Mouse (Mus musculus): Measurements from ENCODE around the gene Ifrd2. TPM values are rescaled to one million over a fixed set of nuclear protein-coding genes. Genes with fewer than 3 reads are reported as not detected.

Ifrd2 gene
- total and polyA plus RNA-seq, 2 experiments = 21.5 to 54.6 TPM

- DNase-seq (ENCODE audit: extremely low read depth, low read depth, low spot score) = no peak
- TF ChIP-seq CTCF (IDR thresholded peaks at IDR 0.05; ENCODE audit: low read depth, low read length) = no peak
- TF ChIP-seq POLR2A (IDR thresholded peaks at IDR 0.05; ENCODE audit: extremely low read depth, insufficient read depth, low read length) = no peak
- Histone ChIP-seq H3K27me3 (ENCODE audit: control insufficient read depth, insufficient read depth, low read length) (no peaks in the 10 kb centered on the region), H3K27ac (replicated peaks; ENCODE audit: insufficient read depth, low read depth, low read length) (no peak overlapping the region), H3K36me3 (ENCODE audit: control insufficient read depth, insufficient read depth, low read length) (no peaks in the 10 kb centered on the region), H3K4me3 (ENCODE audit: insufficient read depth, low read depth, low read length) (no peak overlapping the region), H3K9ac (ENCODE audit: low read depth, low read length) (no peak overlapping the region), H3K4me1 (ENCODE audit: control insufficient read depth, insufficient read depth, low read length) (peaks cover 12% of the 10 kb centered on the region; the same call in 1 of the 2 replicates), H3K79me2 (ENCODE audit: control insufficient read depth, insufficient read depth, low read length) (peaks cover 24% of the 10 kb centered on the region)
- 94% methylated on average over 7 of the region's 7 CpGs for WGBS
Measured at GRCm38 (mm10) chr9:107637070-107637469, 49.6 kb downstream of the Ifrd2 start.

GRCm38 (mm10) chr9:107640257-107640772 lies 52.9 kb downstream of the Ifrd2 start:
- Histone ChIP-seq H3K9ac (ENCODE audit: low read depth, low read length) (no peak overlapping the region), H3K27me3 (ENCODE audit: control insufficient read depth, insufficient read depth, low read length) (no peaks in the 10 kb centered on the region), H3K27ac (replicated peaks; ENCODE audit: insufficient read depth, low read depth, low read length) (peak overlapping the region; percentile 9), H3K36me3 (ENCODE audit: control insufficient read depth, insufficient read depth, low read length) (no peaks in the 10 kb centered on the region), H3K4me3 (ENCODE audit: insufficient read depth, low read depth, low read length) (no peak overlapping the region), H3K4me1 (ENCODE audit: control insufficient read depth, insufficient read depth, low read length) (peaks cover 7% of the 10 kb centered on the region), H3K79me2 (ENCODE audit: control insufficient read depth, insufficient read depth, low read length) (no peaks in the 10 kb centered on the region)
- no peak for TF ChIP-seq POLR2A (IDR thresholded peaks at IDR 0.05; ENCODE audit: extremely low read depth, insufficient read depth, low read length)
- no peak for TF ChIP-seq CTCF (IDR thresholded peaks at IDR 0.05; ENCODE audit: low read depth, low read length)
- 67% methylated on average over 8 of the region's 8 CpGs for WGBS
- peak; percentile 27 for DNase-seq (ENCODE audit: extremely low read depth, low read depth, low spot score)

DNA sequence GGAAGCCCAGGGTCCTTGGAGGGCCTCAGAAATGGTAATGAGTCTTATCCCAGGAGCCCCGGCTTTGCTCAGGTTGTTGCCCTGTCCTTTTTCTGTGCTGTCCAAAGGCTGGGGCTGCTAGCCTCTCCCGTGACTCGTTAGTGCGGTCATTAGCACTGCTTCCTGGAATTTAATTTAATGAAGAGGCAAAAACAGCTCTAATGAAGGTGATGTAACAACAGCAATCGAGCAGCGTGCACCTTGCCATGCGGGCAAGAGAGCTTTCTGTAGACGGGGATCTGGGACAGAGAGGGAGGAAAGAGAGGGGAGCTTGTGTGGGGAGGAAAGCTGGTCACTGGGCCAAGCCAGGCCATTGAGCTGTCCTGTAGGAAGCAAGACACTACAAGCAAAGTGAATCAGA lies 54.2 kb downstream of the Ifrd2 start:
- Histone ChIP-seq H3K79me2 (ENCODE audit: control insufficient read depth, insufficient read depth, low read length) (no peaks in the 10 kb centered on the region), H3K27ac (replicated peaks; ENCODE audit: insufficient read depth, low read depth, low read length) (no peak overlapping the region), H3K4me1 (ENCODE audit: control insufficient read depth, insufficient read depth, low read length) (peaks cover 6% of the 10 kb centered on the region), H3K4me3 (ENCODE audit: insufficient read depth, low read depth, low read length) (no peak overlapping the region), H3K36me3 (ENCODE audit: control insufficient read depth, insufficient read depth, low read length) (no peaks in the 10 kb centered on the region), H3K9ac (ENCODE audit: low read depth, low read length) (no peak overlapping the region), H3K27me3 (ENCODE audit: control insufficient read depth, insufficient read depth, low read length) (no peaks in the 10 kb centered on the region)
- DNase-seq (ENCODE audit: extremely low read depth, low read depth, low spot score) = no peak
- no peak for TF ChIP-seq CTCF (IDR thresholded peaks at IDR 0.05; ENCODE audit: low read depth, low read length)
- no peak for TF ChIP-seq POLR2A (IDR thresholded peaks at IDR 0.05; ENCODE audit: extremely low read depth, insufficient read depth, low read length)
- whole genome bisulfite sequencing = 87% methylated on average over 8 of the region's 8 CpGs

Other genes starting within 250 kb of the Ifrd2 start
- 14.4 and 18.4 TPM in 2 replicates for gene Hemk1, start 249.3 kb upstream of the Ifrd2 start, total RNA-seq (2014; rRNA removed)
- gene Hemk1, start 249.3 kb upstream of the Ifrd2 start, polyA plus RNA-seq (2012; rRNA removed) = 19.6 and 28.1 TPM in 2 replicates
- 0.46 and 0.67 TPM in 2 replicates for gene 6430571L13Rik, start 247.0 kb upstream of the Ifrd2 start, total RNA-seq (2014; rRNA removed)
- gene 6430571L13Rik, start 247.0 kb upstream of the Ifrd2 start, polyA plus RNA-seq (2012; rRNA removed) = 1.2 and 1.6 TPM in 2 replicates
- gene Cacna2d2, start 188.0 kb upstream of the Ifrd2 start, total RNA-seq (2014; rRNA removed) = not detected in 2 replicates
- gene Cacna2d2, start 188.0 kb upstream of the Ifrd2 start, polyA plus RNA-seq (2012; rRNA removed) = not detected in 2 replicates
- 10.9 and 14.0 TPM in 2 replicates for gene Tmem115, start 53.7 kb upstream of the Ifrd2 start, total RNA-seq (2014; rRNA removed)
- gene Tmem115, start 53.7 kb upstream of the Ifrd2 start, polyA plus RNA-seq (2012; rRNA removed) = 40.2 and 47.3 TPM in 2 replicates
- 11.0 and 11.9 TPM in 2 replicates for gene Cyb561d2, start 45.4 kb upstream of the Ifrd2 start, total RNA-seq (2014; rRNA removed)
- 31.0 and 33.7 TPM in 2 replicates for gene Cyb561d2, start 45.4 kb upstream of the Ifrd2 start, polyA plus RNA-seq (2012; rRNA removed)
- gene Nprl2, start 45.4 kb upstream of the Ifrd2 start, total RNA-seq (2014; rRNA removed) = 18.5 and 21.7 TPM in 2 replicates
- 24.8 and 26.8 TPM in 2 replicates for gene Nprl2, start 45.4 kb upstream of the Ifrd2 start, polyA plus RNA-seq (2012; rRNA removed)
- gene Zmynd10, start 40.3 kb upstream of the Ifrd2 start, total RNA-seq (2014; rRNA removed) = 0.27 and 0.28 TPM in 2 replicates
- 0.10 and 0.20 TPM in 2 replicates for gene Zmynd10, start 40.3 kb upstream of the Ifrd2 start, polyA plus RNA-seq (2012; rRNA removed)
- 6.0 and 6.6 TPM in 2 replicates for gene Rassf1, start 36.1 kb upstream of the Ifrd2 start, total RNA-seq (2014; rRNA removed)
- gene Rassf1, start 36.1 kb upstream of the Ifrd2 start, polyA plus RNA-seq (2012; rRNA removed) = 5.0 and 7.0 TPM in 2 replicates
- 22.6 and 27.4 TPM in 2 replicates for gene Tusc2, start 24.4 kb upstream of the Ifrd2 start, total RNA-seq (2014; rRNA removed)
- 52.8 and 58.1 TPM in 2 replicates for gene Tusc2, start 24.4 kb upstream of the Ifrd2 start, polyA plus RNA-seq (2012; rRNA removed)
- 38.4 and 49.0 TPM in 2 replicates for gene Hyal2, start 19.7 kb upstream of the Ifrd2 start, total RNA-seq (2014; rRNA removed)
- 64.1 and 66.3 TPM in 2 replicates for gene Hyal2, start 19.7 kb upstream of the Ifrd2 start, polyA plus RNA-seq (2012; rRNA removed)
- 33.2 TPM in 2 replicates for gene Hyal1, start 10.7 kb upstream of the Ifrd2 start, total RNA-seq (2014; rRNA removed)
- gene Hyal1, start 10.7 kb upstream of the Ifrd2 start, polyA plus RNA-seq (2012; rRNA removed) = 35.1 and 43.4 TPM in 2 replicates
- gene Naa80, start 8.8 kb upstream of the Ifrd2 start, total RNA-seq (2014; rRNA removed) = 12.3 and 12.8 TPM in 2 replicates
- 88.5 and 130 TPM in 2 replicates for gene Naa80, start 8.8 kb upstream of the Ifrd2 start, polyA plus RNA-seq (2012; rRNA removed)
- 0.13 and 0.18 TPM in 2 replicates for gene Hyal3, start 6.8 kb upstream of the Ifrd2 start, total RNA-seq (2014; rRNA removed)
- 0.29 and 0.54 TPM in 2 replicates for gene Hyal3, start 6.8 kb upstream of the Ifrd2 start, polyA plus RNA-seq (2012; rRNA removed)
- 0.13 and 0.37 TPM in 2 replicates for gene Sema3b, start 21.6 kb downstream of the Ifrd2 start, total RNA-seq (2014; rRNA removed)
- 0.68 and 0.83 TPM in 2 replicates for gene Sema3b, start 21.6 kb downstream of the Ifrd2 start, polyA plus RNA-seq (2012; rRNA removed)
- gene Gnai2, start 47.7 kb downstream of the Ifrd2 start, total RNA-seq (2014; rRNA removed) = 31.6 and 44.8 TPM in 2 replicates
- gene Gnai2, start 47.7 kb downstream of the Ifrd2 start, polyA plus RNA-seq (2012; rRNA removed) = 117 and 122 TPM in 2 replicates
- 982 and 1,378 TPM in 2 replicates for gene Slc38a3, start 81.9 kb downstream of the Ifrd2 start, total RNA-seq (2014; rRNA removed)
- 3,567 and 4,585 TPM in 2 replicates for gene Slc38a3, start 81.9 kb downstream of the Ifrd2 start, polyA plus RNA-seq (2012; rRNA removed)
- 3.2 and 6.3 TPM in 2 replicates for gene Gnat1, start 92.1 kb downstream of the Ifrd2 start, total RNA-seq (2014; rRNA removed)
- gene Gnat1, start 92.1 kb downstream of the Ifrd2 start, polyA plus RNA-seq (2012; rRNA removed) = 5.5 and 7.1 TPM in 2 replicates
- gene Sema3f, start 122.8 kb downstream of the Ifrd2 start, total RNA-seq (2014; rRNA removed) = 3.5 and 4.6 TPM in 2 replicates
- gene Sema3f, start 122.8 kb downstream of the Ifrd2 start, polyA plus RNA-seq (2012; rRNA removed) = 6.7 and 8.9 TPM in 2 replicates
- 46.2 and 48.3 TPM in 2 replicates for gene Rbm5, start 183.4 kb downstream of the Ifrd2 start, total RNA-seq (2014; rRNA removed)
- gene Rbm5, start 183.4 kb downstream of the Ifrd2 start, polyA plus RNA-seq (2012; rRNA removed) = 18.1 and 31.3 TPM in 2 replicates

All from liver, adult 2 months (tissue).